Mouse (Mus musculus): ENCODE results near the gene Rpl23a. TPM values are rescaled to one million over a fixed set of nuclear protein-coding genes. Genes with fewer than 3 reads are reported as not detected.

The Rpl23a gene
- total and polyA plus RNA-seq, 3 experiments, result 2,992 to 3,939 (median 3,361) TPM

- Histone ChIP-seq H3K4me3 (replicated peaks in 1 of 3; ENCODE audit: low read depth in 2 of 3, low read length in 2 of 3, poor library complexity in 1 of 3) (no peak overlapping the region), H3K79me2 (replicated peaks; ENCODE audit: control insufficient read depth, extremely low read depth, insufficient read depth, poor library complexity, severe bottlenecking) (no peaks in the 10 kb centered on the region), H3K9ac (ENCODE audit: insufficient read depth, low read depth) (no peak overlapping the region), H3K36me3 (replicated peaks in 1 of 2; ENCODE audit: control insufficient read depth in 1 of 2, insufficient read depth in 1 of 2, low read length in 1 of 2) (no peaks in the 10 kb centered on the region), H3K27ac (ENCODE audit: insufficient read depth, low read depth) (no peak overlapping the region), H3K4me1 (ENCODE audit: control insufficient read depth in 1 of 2, insufficient read depth in 2 of 2) (peaks cover 0 to 3% of the 10 kb centered on the region in 2 experiments; a peak in 1 of 4 replicates), H3K9me3 (replicated peaks; ENCODE audit: low read length) (peaks cover 12% of the 10 kb centered on the region), H3K27me3 (replicated peaks) (peaks cover 19% of the 10 kb centered on the region), H3K4me2 (ENCODE audit: insufficient read depth, low read depth, poor library complexity, severe bottlenecking) (no peak overlapping the region)
- TF ChIP-seq CTCF (conservative IDR thresholded peaks at IDR 0.05 in 1 of 2, IDR thresholded peaks at IDR 0.05 in 1 of 2; ENCODE audit: low read depth in 2 of 2, low read length in 2 of 2) (no peak), ETS1 (conservative IDR thresholded peaks at IDR 0.05; ENCODE audit: low read depth, low read length) (no peak), ELF1 (IDR thresholded peaks at IDR 0.05; ENCODE audit: low read depth, low read length) (no peak), JUN (IDR thresholded peaks at IDR 0.05; ENCODE audit: insufficient read depth, low read depth, low read length) (no peak), PAX5 (IDR thresholded peaks at IDR 0.05; ENCODE audit: low read length) (no peak), MAFK (IDR thresholded peaks at IDR 0.05; ENCODE audit: insufficient replicate concordance, low read length) (no peak), UBTF (IDR thresholded peaks at IDR 0.05; ENCODE audit: low read depth, low read length) (no peak), E2F4 (IDR thresholded peaks at IDR 0.05; ENCODE audit: insufficient replicate concordance, low read depth, low read length) (no peak)
- in situ Hi-C loops (cut with MboI; ENCODE audit: low pct_ligation_motif_present, low pct_unique_long_range_greater_than_20kb, low sequenced_read_pairs) (loop anchor here (5.0 kb wide), 1 partner anchor 43 kb away; no protein-coding TSS in a partner anchor), dilution Hi-C loops (cut with MboI; ENCODE audit: extremely low pct_ligation_motif_present, extremely low pct_unique_long_range_greater_than_20kb, low sequenced_read_pairs) (no loop called here)
- no peak for DNase-seq (ENCODE audit: extremely low read depth)
These were observed 6.1 kb upstream of the Rpl23a start for GRCm38 (mm10) chr11:78189234-78190040.

GRCm38 (mm10) chr11:78188331-78189233 is 5.2 kb upstream of the Rpl23a start, which contains the start of gene Rab34:
Gene Rab34, plus strand, starts transcription at chr11:78188430.
- dilution Hi-C loops (cut with MboI; ENCODE audit: extremely low pct_ligation_motif_present, extremely low pct_unique_long_range_greater_than_20kb, low sequenced_read_pairs) (no loop called here), in situ Hi-C loops (cut with MboI; ENCODE audit: low pct_ligation_motif_present, low pct_unique_long_range_greater_than_20kb, low sequenced_read_pairs) (loop anchor here (5.0 kb wide), 1 partner anchor 44 kb away; no protein-coding TSS in a partner anchor)
- peaks cover 16% of the 10 kb centered on the region for H3K27me3 ChIP-seq (replicated peaks)
- no peak within 1 kb of the TSS for H3K27ac ChIP-seq (ENCODE audit: insufficient read depth, low read depth)
- H3K4me2 ChIP-seq (ENCODE audit: insufficient read depth, low read depth, poor library complexity, severe bottlenecking), result no peak within 1 kb of the TSS
- H3K4me3 ChIP-seq (replicated peaks in 1 of 3; ENCODE audit: low read depth in 2 of 3, low read length in 2 of 3, poor library complexity in 1 of 3), result no peak within 1 kb of the TSS
- TF ChIP-seq UBTF (IDR thresholded peaks at IDR 0.05; ENCODE audit: low read depth, low read length) (no peak), PAX5 (IDR thresholded peaks at IDR 0.05; ENCODE audit: low read length) (no peak), MEF2A (IDR thresholded peaks at IDR 0.05; ENCODE audit: borderline replicate concordance, low read depth, low read length) (no peak), ZC3H11A (IDR thresholded peaks at IDR 0.05; ENCODE audit: low read depth, low read length) (no peak), E2F4 (IDR thresholded peaks at IDR 0.05; ENCODE audit: insufficient replicate concordance, low read depth, low read length) (no peak), MAFK (IDR thresholded peaks at IDR 0.05; ENCODE audit: insufficient replicate concordance, low read length) (no peak)
- H3K79me2 ChIP-seq (replicated peaks; ENCODE audit: control insufficient read depth, extremely low read depth, insufficient read depth, poor library complexity, severe bottlenecking), result no peaks in the 10 kb centered on the region
- H3K9me3 ChIP-seq (replicated peaks; ENCODE audit: low read length), result peaks cover 8% of the 10 kb centered on the region
- H3K9ac ChIP-seq (ENCODE audit: insufficient read depth, low read depth), result no peak within 1 kb of the TSS
- peaks cover 0 to 7% of the 10 kb centered on the region in 2 experiments; a peak in 1 of 4 replicates for H3K4me1 ChIP-seq (ENCODE audit: control insufficient read depth in 1 of 2, insufficient read depth in 2 of 2)
- no peak for DNase-seq (ENCODE audit: extremely low read depth)
- no peaks in the 10 kb centered on the region for H3K36me3 ChIP-seq (replicated peaks in 1 of 2; ENCODE audit: control insufficient read depth in 1 of 2, insufficient read depth in 1 of 2, low read length in 1 of 2)
